Mouse (Mus musculus): Measurements from ENCODE around the gene Rarg. TPM values are rescaled to one million over a fixed set of nuclear protein-coding genes. Genes with fewer than 3 reads are reported as not detected.

Gene Rarg
- total RNA-seq, 2 experiments from 2014 or later, result 15.9 to 16.9 TPM

DNA sequence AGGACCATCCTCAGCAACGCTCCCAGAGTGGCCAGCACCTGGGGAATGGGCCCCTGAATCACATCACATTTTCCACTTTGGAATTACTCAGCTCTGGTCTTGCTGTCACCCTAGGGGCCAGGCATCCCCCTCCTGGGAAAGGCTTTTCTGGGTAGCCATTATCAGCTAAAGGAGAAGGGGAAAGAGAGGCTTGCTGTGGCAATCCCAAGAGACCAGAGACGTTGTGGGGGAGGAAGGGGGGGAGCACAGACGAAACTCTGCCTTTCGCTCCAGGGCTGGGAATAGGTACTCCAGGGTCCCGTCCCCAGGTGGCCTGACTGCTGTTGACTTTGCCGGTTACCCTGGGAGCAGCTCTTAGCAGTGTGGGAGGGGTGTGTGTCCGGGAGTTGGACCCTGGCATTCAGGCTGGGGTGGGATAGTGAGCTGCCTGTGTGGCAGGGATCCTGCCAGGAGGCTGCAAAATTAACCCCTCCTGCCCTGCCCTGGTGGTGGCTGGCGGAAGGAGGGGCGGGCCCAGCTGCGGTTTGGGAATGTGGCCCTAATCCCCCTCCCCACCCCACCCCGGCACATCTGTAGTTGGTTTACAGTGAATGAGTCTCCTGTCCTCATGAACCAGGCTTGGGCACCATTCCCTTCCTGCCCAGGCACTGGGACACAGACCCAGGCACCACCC is 1.4 kb upstream of the Rarg start:
- intact Hi-C loops (cut with DNase I), result no loop called here
- DNase-seq, result no peak

- no peak for DNase-seq
These were observed 756 bp upstream of the Rarg start for GRCm38 (mm10) chr15:102258076-102258470.

DNA sequence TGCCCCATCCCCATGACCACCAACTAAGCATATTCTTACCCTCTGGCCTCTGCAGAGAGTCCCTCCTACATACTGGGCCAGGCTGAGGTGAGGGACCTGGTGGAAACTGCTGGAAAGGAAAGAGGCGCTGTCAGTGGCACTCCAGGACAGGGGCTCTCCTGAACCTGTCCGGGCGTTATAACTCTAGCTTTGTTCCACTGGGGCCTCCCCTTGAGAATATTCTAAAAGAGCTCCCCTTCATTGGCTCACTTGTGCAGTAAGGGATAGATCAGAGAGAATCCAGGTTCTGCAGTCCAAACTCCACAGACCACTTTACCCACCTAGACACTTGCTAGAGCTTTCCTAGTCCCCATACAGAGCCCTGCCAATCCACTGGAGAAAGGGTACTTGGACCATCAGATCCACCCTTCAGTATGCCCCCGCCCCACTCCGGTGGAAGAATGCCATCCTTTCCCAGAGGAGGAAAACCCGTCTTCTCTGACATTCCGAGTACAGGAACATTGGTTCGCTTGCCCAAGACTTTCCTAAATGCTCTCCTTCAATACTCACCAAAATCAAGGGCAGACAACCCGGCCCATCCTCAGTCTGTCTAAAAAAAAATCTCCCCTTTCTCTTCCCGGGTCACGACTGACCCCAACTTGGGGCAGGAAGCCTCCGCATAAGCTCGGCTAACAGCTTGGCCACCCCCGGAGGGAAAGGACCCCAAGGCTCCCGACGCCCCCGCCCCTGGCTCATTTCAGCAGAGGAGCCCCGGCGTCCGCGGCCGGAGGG is 701 bp downstream of the Rarg start:
- intact Hi-C loops (cut with DNase I), result no loop called here
- no peak for DNase-seq

More at GRCm38 (mm10) chr15:102258076-102258470, 756 bp upstream of the Rarg start:
- intact Hi-C loops (cut with DNase I), result no loop called here

- DNase-seq, result no peak
- intact Hi-C loops (cut with DNase I), result no loop called here
These were observed 1.6 kb downstream of the Rarg start for GRCm38 (mm10) chr15:102255547-102256255.

- no peak for DNase-seq
- intact Hi-C loops (cut with DNase I), result no loop called here
These were observed 6.8 kb downstream of the Rarg start for GRCm38 (mm10) chr15:102250521-102250920.

DNA sequence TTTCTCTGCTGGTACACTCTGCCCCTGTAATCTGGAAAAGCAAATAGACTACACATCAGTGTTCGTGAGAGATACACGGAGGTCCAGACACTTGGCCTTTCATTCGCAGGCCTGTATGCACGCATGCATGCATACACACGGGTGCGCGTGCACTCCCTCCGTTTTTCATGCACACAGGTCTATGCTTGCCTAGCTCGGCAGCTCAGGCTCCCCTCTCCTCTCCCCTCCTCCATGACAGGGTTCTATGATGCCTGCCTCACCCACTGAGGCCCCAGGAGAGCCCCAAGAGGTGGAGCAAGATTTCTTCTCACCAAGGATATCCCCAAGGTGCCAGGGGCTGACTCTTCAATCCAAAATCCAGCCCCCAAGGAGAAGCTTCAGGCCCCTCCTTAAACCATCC is 7.3 kb downstream of the Rarg start:
- intact Hi-C loops (cut with DNase I), result loop anchor here (5.0 kb wide), 1 partner anchor 77 kb away; the partner anchor contains the start of gene Pfdn5
- DNase-seq, result no peak

- DNase-seq, result no peak
- intact Hi-C loops (cut with DNase I), result loop anchor here (5.0 kb wide), 1 partner anchor 78 kb away; the partner anchor contains the start of gene Pfdn5
These were observed 8.0 kb downstream of the Rarg start for GRCm38 (mm10) chr15:102249251-102249691.

DNA sequence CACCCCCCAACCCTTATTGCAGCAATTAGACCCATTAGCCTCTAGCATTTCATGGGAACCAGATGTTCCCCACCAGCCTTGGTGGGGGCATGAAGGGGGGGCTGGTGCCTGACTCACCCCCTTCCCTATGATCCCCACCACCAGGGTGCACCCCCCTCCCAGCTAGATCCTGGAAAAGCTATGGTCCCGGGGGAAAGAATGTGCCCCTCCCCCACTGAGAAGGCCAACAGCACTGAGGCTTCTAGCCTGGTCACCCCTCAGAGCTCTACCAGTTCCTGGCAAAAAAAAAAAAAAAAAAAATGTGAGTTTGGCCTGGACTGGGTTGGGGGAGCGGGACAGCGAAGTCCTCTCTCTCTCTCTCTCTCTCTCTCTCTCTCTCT is 8.5 kb downstream of the Rarg start:
- intact Hi-C loops (cut with DNase I), result loop anchor here (5.0 kb wide), 1 partner anchor 78 kb away; the partner anchor contains the start of gene Pfdn5
- DNase-seq, result no peak

DNA sequence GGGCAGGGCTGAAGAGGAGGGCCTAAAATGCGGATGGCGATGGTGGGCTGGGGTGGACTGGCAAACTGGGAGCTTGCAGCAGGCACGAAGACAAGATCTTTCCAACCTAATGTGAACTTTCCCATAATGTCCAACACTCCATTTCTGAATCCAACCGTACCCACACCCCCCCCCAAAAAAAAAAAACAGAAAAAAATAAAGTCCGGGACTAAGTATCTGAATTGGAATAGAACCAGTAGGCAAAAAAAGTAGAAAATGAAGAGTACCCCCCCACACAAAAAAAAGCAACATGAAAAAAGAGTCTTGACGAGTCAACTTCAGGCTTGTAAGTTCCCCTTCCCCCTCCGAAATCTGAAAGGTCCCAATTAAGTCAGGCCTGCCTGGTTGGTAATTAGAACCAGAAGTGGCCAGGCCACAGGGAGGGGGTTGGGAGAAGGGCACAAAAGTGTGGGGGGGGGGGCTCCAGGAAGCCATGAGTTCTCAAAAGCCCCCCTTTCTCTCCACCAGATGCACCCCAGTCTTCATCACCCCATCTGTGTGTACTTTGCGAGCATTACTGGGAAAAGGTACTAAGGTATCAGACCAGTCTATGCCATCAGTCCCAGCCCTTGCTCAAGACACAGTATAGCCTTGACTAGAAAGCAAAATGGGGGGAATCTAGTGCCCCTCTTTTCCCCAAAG is 9.0 kb downstream of the Rarg start:
- no peak for DNase-seq
- intact Hi-C loops (cut with DNase I), result loop anchor here (5.0 kb wide), 1 partner anchor 79 kb away; the partner anchor contains the start of gene Pfdn5

DNA sequence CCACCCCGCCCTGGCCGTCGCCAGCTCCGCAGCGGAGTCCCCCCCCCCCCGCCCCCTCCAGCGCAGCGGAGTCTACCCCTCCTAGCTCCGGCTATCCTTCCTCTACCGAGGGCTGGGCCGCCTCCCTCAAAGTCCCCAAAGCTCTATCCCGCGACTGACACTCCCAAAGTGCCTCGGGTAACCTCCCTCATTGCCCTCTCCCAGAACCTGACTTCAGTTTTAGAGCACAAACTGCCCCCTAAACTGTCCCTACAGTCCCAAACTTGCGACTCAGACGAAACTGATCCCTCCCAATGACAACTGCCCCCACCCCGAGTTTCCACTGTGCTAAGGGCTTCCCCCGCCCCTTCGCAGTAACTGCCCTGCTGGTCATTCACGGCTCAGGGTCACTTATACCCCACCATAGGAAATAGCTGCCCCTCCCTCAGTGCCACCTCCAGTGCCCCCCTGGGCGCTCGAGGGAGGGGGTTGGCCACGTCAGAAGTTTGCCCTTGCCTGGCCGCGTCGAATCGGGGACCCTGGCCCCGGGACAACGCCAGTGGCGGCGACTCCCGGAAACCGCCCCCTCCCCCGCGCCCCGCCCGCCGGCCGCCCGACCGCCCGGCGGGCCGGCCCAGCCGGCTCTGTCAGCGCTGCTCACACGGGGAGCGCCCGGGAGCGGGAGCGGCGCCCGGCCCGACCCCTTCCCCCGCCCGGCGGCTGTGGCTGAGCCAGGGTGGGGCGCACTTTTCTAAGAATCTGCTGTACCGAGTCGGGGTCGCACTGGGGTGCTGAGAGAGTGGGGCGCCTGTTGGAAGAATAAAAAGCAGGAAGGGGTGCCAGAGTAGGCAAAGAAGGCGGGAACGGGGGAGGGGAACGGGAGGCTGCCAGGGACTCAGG is 9.8 kb downstream of the Rarg start:
- intact Hi-C loops (cut with DNase I), result loop anchor here (5.0 kb wide), 1 partner anchor 80 kb away; the partner anchor contains the start of gene Pfdn5

GRCm38 (mm10) chr15:102246866-102247251 is 10.5 kb downstream of the Rarg start:
- intact Hi-C loops (cut with DNase I), result loop anchor here (5.0 kb wide), 1 partner anchor 80 kb away; the partner anchor contains the start of gene Pfdn5

More for the DNA sequence above, 9.8 kb downstream of the Rarg start:
- DNase-seq, result peak; percentile 46

DNA sequence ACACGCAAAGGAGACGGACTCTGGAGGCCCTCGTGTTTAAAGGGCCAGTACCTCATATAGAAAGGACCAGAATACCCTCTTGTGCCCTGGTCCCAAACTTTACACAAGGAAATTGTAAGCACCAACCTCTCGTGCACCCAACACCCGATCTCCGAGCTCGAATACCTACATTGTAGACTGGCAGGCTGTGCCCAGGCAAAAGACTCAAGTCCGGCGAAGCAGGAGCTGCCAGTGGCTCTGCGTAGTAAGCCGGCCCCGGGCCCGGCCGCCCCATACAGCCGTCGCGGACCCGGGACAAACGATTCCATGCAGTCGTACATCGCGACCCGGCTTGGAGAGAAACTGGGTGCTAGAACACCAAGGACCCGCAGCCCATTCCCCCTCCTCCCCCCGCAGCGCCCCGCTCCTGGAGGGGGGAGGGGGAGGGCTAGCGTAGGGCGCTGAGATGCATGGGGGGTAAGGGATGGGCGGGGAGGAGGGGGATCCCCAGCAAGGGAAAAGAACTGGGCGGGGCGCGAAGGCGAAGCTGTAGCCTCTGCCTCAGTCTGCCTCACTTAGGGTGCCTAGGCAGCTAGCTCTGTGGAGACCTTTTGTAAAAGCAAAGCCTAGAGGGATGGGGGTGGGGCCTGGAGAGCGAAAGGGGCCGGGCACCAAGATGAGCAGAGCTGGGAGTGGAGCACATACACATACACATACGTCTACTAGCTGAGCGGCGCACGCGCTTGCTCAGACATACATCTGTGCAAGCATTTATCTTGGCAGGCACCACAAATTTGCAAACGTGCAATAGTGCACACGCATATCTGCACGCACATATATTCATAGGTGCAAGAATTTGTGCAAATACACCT is 11.2 kb downstream of the Rarg start:
- DNase-seq, result peak; percentile 56
- intact Hi-C loops (cut with DNase I), result loop anchor here (5.0 kb wide), 1 partner anchor 81 kb away; the partner anchor contains the start of gene Pfdn5

More at GRCm38 (mm10) chr15:102246866-102247251, 10.5 kb downstream of the Rarg start:
- DNase-seq, result peak; percentile 86

- DNase-seq, result no peak
- intact Hi-C loops (cut with DNase I), result loop anchor here (5.0 kb wide), 1 partner anchor 82 kb away; the partner anchor contains the start of gene Pfdn5
These were observed 11.8 kb downstream of the Rarg start for GRCm38 (mm10) chr15:102245461-102245881.

DNA sequence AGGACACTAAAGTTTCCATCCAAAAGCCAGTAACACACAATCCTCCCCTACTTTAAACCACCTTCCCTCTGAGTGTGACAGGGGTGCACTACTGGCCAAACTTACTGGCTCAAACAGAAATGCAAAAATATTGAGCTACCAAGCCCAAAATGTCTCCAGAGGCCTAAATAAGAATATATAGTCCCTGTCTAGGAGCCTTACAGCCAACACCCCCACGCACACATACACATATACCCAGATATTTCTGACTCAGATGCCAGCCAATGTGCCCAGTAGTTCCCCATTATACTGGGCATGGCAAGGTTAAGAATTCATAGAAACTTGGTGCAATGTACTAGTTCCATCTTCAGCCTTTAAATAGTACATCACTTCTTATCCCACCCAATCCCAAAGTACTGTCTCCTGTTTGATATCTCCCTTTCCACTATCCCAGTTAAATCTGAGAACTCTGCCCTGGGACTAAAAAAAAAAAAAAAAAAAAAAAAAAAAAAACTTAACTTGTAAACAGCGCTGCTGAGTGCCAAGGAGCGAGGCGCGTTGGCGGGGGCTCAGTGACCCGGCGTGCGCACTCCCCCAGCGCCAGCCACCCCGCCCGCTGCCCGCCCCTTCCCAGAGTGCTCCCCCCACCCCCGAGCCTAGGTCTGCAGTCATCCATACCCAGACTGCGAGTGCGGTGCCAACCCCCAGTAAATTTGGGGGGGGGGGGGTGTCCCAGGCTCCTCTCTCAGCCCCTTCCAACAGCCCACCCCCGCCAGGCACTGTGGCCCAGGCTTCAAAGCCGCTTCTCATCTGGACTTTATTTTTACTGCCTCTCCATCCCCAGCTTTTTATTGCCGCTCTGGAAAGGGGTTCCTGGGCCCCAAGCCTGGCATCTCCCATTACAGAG is 12.8 kb downstream of the Rarg start:
- intact Hi-C loops (cut with DNase I), result loop anchor here (5.0 kb wide), 1 partner anchor 83 kb away; the partner anchor contains the start of gene Pfdn5
- DNase-seq, result no peak

DNA sequence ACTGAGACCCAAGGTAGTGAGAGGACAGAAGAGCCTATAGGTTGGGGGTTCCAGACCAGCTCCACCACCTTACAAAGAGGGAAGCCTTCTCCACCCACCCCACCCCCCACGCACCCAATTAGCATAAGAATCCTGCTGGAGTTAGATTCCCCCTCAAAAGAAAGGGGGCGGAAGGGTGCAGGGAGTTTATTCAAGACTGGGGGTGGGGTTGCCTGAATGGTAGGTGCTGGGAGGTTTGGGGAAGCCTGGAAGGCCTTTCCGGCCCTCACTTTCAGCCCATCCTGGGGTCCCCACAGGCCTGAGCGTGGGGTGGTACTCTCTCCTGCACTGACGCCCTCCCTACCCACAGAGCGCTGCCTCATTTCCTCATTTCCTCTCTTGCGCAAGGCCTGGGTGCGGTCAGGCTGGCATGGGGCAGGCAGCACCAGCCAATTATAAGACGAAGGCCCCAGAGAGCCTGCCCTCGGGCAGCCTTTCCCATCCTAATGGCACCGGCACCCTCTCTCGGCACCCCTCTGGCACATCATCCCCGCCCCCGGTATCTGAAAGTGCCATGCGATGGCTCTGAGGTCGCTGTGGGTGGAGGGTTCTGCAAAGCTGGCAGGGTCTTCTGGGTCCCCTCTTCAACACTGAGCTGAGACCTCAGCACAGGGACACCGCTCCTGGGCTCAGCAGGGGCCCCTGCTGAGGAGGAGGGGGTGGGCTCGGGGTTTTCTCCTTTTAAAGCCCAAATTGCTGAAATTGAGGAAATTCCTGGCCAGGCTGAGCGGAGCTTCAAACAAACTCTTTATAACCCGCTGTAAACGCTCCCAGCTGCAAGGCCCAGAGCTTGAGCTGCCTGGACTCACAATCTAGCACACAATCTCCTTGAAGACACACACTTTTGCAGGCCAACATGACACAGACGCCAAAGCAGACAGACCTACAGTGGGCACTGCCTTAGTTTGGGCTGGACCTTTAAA is 13.8 kb downstream of the Rarg start:
- intact Hi-C loops (cut with DNase I), result no loop called here
- DNase-seq, result no peak

All from left cerebral cortex, postnatal 4 days (tissue).